Mouse (Mus musculus) heart, embryonic 16.5 days (tissue): ENCODE data around the gene Olfr446. TPM values are rescaled to one million over a fixed set of nuclear protein-coding genes. Genes with fewer than 3 reads are reported as not detected.

ENCODE experiments used
- ATAC-seq: fragments of 200-750 bp; cut with Nextera tagmentation; replicated peaks from 2 replicates; pipeline ENCODE4 v1.8.0; 2017; ENCODE audit warnings: moderate number of reproducible peaks; ENCODE audit not compliant: insufficient read depth, low FRiP score; ENCODE audit errors: extremely low read depth
- H3K27ac ChIP-seq: fragments of 300-500 bp; sonication (generic); 2 replicates; pipeline ENCODE4 v1.5.1; 2014; ENCODE audit warnings: mild to moderate bottlenecking, low read length, control low read depth, moderate library complexity
- H3K27me3 ChIP-seq: fragments of 300-500 bp; sonication (generic); 2 replicates; pipeline ENCODE4 v1.6.1; 2014; ENCODE audit warnings: low read length, mixed read lengths; ENCODE audit not compliant: control insufficient read depth, insufficient read depth
- H3K36me3 ChIP-seq: fragments of 300-500 bp; sonication (generic); 2 replicates; pipeline ENCODE4 v1.6.1; 2014; ENCODE audit not compliant: control insufficient read depth, insufficient read depth
- H3K4me1 ChIP-seq: fragments of 300-500 bp; sonication (generic); 2 replicates; pipeline ENCODE4 v1.6.1; 2014; ENCODE audit warnings: low read length, mixed read lengths; ENCODE audit not compliant: control insufficient read depth, insufficient read depth
- H3K4me2 ChIP-seq: fragments of 300-500 bp; sonication (generic); 2 replicates; pipeline ENCODE4 v1.6.1; 2014; ENCODE audit warnings: low read depth, mild to moderate bottlenecking, control low read depth, low read length
- H3K4me3 ChIP-seq: fragments of 300-500 bp; sonication (generic); 2 replicates; pipeline ENCODE4 v1.5.1; 2014; ENCODE audit warnings: mild to moderate bottlenecking, control low read depth, low read length
- H3K9ac ChIP-seq: fragments of 300-500 bp; sonication (generic); 2 replicates; pipeline ENCODE4 v1.6.1; 2014; ENCODE audit warnings: low read length, control low read depth
- H3K9me3 ChIP-seq: fragments of 300-500 bp; sonication (generic); replicated peaks from 2 replicates; pipeline ENCODE4 v1.6.1; 2016; ENCODE audit warnings: low read length; ENCODE audit not compliant: control insufficient read depth
- WGBS: fragments of 180-500 bp; shearing (Covaris S2); extraction: QIAGEN DNeasy Blood & Tissue Kit; methylation state at CpG from one replicate; pipeline ENCODE4 v1.1.7; 2014; 5-methylcytosine and 5-hydroxymethylcytosine counted together
- polyA plus RNA-seq: library from polyadenylated mRNA; unstranded; fragments of >200 nt; fragmentation: Nextera tagmentation; extraction: Ambion mirVana; gene quantifications from 2 replicates; pipeline ENCODE4 v1.2.1, GENCODE M21; 2015

The Olfr446 gene
- polyA plus RNA-seq = not detected in 2 replicates

DNA sequence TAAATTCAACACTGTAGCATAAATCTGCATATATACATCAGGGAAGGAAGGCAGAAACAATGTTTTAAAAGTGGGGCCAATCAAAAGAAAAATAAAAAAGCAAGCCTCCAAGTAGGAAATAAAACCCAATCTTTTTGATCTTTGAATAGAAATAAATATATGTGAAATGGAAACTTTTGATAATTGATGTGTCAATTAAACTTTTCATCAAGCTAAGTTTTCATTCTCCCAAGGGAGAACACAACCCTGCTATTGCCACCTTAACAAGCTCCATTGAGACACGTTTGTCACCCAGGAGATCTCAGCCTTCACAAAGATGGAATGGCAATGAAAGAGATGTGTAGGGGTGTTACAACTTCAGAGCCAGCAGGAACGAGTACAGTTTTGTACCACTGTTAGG, at the start of gene Olfr446:
Gene Olfr446, plus strand, starts transcription at position 301 of the 400 bp plus-strand sequence.
- Histone ChIP-seq H3K27me3 (no peaks in the 10 kb centered on the region), H3K4me2 (no peak within 1 kb of the TSS), H3K4me3 (no peak within 1 kb of the TSS), H3K9me3 (no peaks in the 10 kb centered on the region), H3K9ac (no peak within 1 kb of the TSS), H3K27ac (no peak within 1 kb of the TSS), H3K36me3 (no peaks in the 10 kb centered on the region), H3K4me1 (no peaks in the 10 kb centered on the region)
- no peak for ATAC-seq
- 50% methylated on average over 2 of the region's 2 CpGs for WGBS

DNA sequence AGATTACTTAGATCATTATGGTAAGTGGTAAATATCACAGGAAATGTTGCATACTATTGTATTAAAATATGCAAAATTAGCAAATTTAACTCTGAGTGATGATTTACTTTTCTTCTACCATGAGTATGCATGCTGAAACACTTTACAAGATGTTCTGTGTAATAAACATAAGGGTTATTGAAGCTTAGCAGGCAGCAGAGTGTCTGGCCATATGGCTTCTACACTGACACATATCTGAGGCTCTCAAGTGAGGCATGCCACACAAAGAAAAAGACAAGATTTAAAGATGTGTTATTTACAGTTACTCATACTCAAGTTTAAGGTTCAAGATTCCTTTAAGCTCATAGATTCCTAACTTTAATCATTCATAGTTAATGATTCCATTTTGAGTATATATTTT, 44.9 kb upstream of the Olfr446 start:
- H3K4me1 ChIP-seq = no peaks in the 10 kb centered on the region
- H3K9me3 ChIP-seq = no peaks in the 10 kb centered on the region
- no peaks in the 10 kb centered on the region for H3K36me3 ChIP-seq
- H3K27ac ChIP-seq = no peak overlapping the region
- no peak overlapping the region for H3K9ac ChIP-seq
- no peak for ATAC-seq
- no peaks in the 10 kb centered on the region for H3K27me3 ChIP-seq
- no peak overlapping the region for H3K4me2 ChIP-seq
- no peak overlapping the region for H3K4me3 ChIP-seq

DNA sequence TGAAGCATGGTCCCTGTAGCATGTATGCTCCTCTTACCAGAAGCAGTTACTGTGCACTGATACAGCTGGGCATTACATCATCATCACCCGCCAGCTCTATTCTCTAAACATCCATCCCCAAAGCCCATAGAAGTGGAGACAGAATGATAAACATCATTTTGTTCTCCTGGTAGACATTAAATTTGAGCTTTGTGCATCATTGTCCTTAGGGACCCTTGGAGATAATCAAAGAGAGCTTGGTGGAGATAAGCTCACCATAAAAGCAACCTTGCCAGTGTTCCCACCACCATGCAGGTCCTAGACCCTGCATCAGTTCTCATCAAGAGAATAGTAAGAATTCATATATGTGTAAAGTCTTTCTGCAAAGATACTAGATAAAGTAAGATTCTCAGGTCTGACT, 31.0 kb upstream of the Olfr446 start, which contains the start of gene Olfr448:
Gene Olfr448, plus strand, starts transcription at position 301 of the 400 bp plus-strand sequence.
- Histone ChIP-seq H3K9me3 (no peaks in the 10 kb centered on the region), H3K9ac (no peak within 1 kb of the TSS), H3K36me3 (no peaks in the 10 kb centered on the region), H3K4me2 (no peak within 1 kb of the TSS), H3K4me3 (no peak within 1 kb of the TSS), H3K27me3 (no peaks in the 10 kb centered on the region), H3K4me1 (no peaks in the 10 kb centered on the region), H3K27ac (no peak within 1 kb of the TSS)
- ATAC-seq = no peak
- 87% methylated on average over 1 of the region's 1 CpGs for WGBS

GRCm38 (mm10) chr6:42900345-42900744, 20.8 kb upstream of the Olfr446 start:
- WGBS = 0% methylated on average over 1 of the region's 1 CpGs
- no peak overlapping the region for H3K4me3 ChIP-seq

GRCm38 (mm10) chr6:42908578-42908977, 12.6 kb upstream of the Olfr446 start, which contains the start of gene Olfr447:
Gene Olfr447, plus strand, starts transcription at chr6:42908878.
- H3K9ac ChIP-seq = no peak within 1 kb of the TSS
- H3K27ac ChIP-seq = no peak within 1 kb of the TSS
- no peaks in the 10 kb centered on the region for H3K4me1 ChIP-seq
- no peak for ATAC-seq
- no peaks in the 10 kb centered on the region for H3K36me3 ChIP-seq
- H3K4me3 ChIP-seq = no peak within 1 kb of the TSS
- no peak within 1 kb of the TSS for H3K4me2 ChIP-seq
- no peaks in the 10 kb centered on the region for H3K9me3 ChIP-seq
- H3K27me3 ChIP-seq = no peaks in the 10 kb centered on the region

More at GRCm38 (mm10) chr6:42900345-42900744, 20.8 kb upstream of the Olfr446 start:
- no peak overlapping the region for H3K9ac ChIP-seq
- H3K27ac ChIP-seq = no peak overlapping the region
- no peaks in the 10 kb centered on the region for H3K27me3 ChIP-seq
- no peak for ATAC-seq
- no peaks in the 10 kb centered on the region for H3K36me3 ChIP-seq
- H3K9me3 ChIP-seq = no peaks in the 10 kb centered on the region
- no peak overlapping the region for H3K4me2 ChIP-seq
- no peaks in the 10 kb centered on the region for H3K4me1 ChIP-seq

DNA sequence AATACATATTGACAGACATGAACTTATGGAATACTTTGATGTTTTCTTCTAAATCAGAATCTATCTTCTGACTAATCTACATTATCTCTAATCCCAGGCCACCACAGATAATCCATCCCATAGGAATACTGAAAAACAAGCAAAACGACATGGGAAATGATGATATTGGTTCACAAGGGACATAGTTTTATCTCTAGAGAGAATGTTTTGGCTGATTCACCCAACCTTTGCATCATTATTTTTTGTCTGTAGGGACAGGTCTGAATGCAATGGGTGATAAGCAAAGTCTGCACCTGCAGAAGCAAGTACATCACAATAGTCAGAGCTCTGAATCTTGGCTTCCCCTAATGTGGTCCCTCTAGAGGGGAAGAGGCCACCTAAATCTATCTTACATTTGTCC, 27.6 kb downstream of the Olfr446 start, which contains the start of gene Olfr444:
Gene Olfr444, plus strand, starts transcription at position 301 of the 400 bp plus-strand sequence.
- Histone ChIP-seq H3K9ac (no peak within 1 kb of the TSS), H3K36me3 (no peaks in the 10 kb centered on the region), H3K27ac (no peak within 1 kb of the TSS), H3K4me3 (no peak within 1 kb of the TSS), H3K4me1 (no peaks in the 10 kb centered on the region), H3K4me2 (no peak within 1 kb of the TSS), H3K27me3 (no peaks in the 10 kb centered on the region), H3K9me3 (peaks cover 5% of the 10 kb centered on the region)
- WGBS = 50% methylated on average over 1 of the region's 1 CpGs
- no peak for ATAC-seq

- no peak for ATAC-seq
- Histone ChIP-seq H3K36me3 (no peaks in the 10 kb centered on the region), H3K27me3 (no peaks in the 10 kb centered on the region), H3K9me3 (no peaks in the 10 kb centered on the region), H3K27ac (no peak overlapping the region), H3K4me1 (no peaks in the 10 kb centered on the region), H3K4me3 (no peak overlapping the region), H3K9ac (no peak overlapping the region), H3K4me2 (no peak overlapping the region)
These were observed 59.2 kb downstream of the Olfr446 start for GRCm38 (mm10) chr6:42980377-42980776.

Other genes starting within 250 kb of the Olfr446 start
- gene Tcaf1, start 211.3 kb upstream of the Olfr446 start, polyA plus RNA-seq = 39.1 and 45.1 TPM in 2 replicates
- not detected in 2 replicates for gene Olfr453, start 182.0 kb upstream of the Olfr446 start, polyA plus RNA-seq
- not detected in 2 replicates for gene Olfr38, start 165.0 kb upstream of the Olfr446 start, polyA plus RNA-seq
- not detected in 2 replicates for gene Olfr452, start 136.3 kb upstream of the Olfr446 start, polyA plus RNA-seq
- not detected in 2 replicates for gene Olfr450, start 109.4 kb upstream of the Olfr446 start, polyA plus RNA-seq
- gene Olfr449, start 87.0 kb upstream of the Olfr446 start, polyA plus RNA-seq = not detected in 2 replicates
- gene Olfr448, start 30.9 kb upstream of the Olfr446 start, polyA plus RNA-seq = not detected in 2 replicates
- gene Olfr447, start 12.5 kb upstream of the Olfr446 start, polyA plus RNA-seq = not detected in 2 replicates
- gene Olfr444, start 27.7 kb downstream of the Olfr446 start, polyA plus RNA-seq = not detected in 2 replicates
- not detected in 2 replicates for gene Olfr441, start 185.0 kb downstream of the Olfr446 start, polyA plus RNA-seq
- not detected in 2 replicates for gene Olfr237-ps1, start 225.2 kb downstream of the Olfr446 start, polyA plus RNA-seq
- gene Olfr437, start 241.9 kb downstream of the Olfr446 start, polyA plus RNA-seq = not detected in 2 replicates